Mouse (Mus musculus) heart, embryonic 16.5 days (tissue): ENCODE data around the gene Pdcd7. TPM values are rescaled to one million over a fixed set of nuclear protein-coding genes. Genes with fewer than 3 reads are reported as not detected.

Source experiments
- ATAC-seq: fragments of 200-750 bp; cut with Nextera tagmentation; replicated peaks from 2 replicates; pipeline ENCODE4 v1.8.0; 2017; ENCODE audit warnings: moderate number of reproducible peaks; ENCODE audit not compliant: insufficient read depth, low FRiP score; ENCODE audit errors: extremely low read depth
- H3K27ac ChIP-seq: fragments of 300-500 bp; sonication (generic); 2 replicates; pipeline ENCODE4 v1.5.1; 2014; ENCODE audit warnings: mild to moderate bottlenecking, low read length, control low read depth, moderate library complexity
- H3K27me3 ChIP-seq: fragments of 300-500 bp; sonication (generic); 2 replicates; pipeline ENCODE4 v1.6.1; 2014; ENCODE audit warnings: low read length, mixed read lengths; ENCODE audit not compliant: control insufficient read depth, insufficient read depth
- H3K36me3 ChIP-seq: fragments of 300-500 bp; sonication (generic); 2 replicates; pipeline ENCODE4 v1.6.1; 2014; ENCODE audit not compliant: control insufficient read depth, insufficient read depth
- H3K4me1 ChIP-seq: fragments of 300-500 bp; sonication (generic); 2 replicates; pipeline ENCODE4 v1.6.1; 2014; ENCODE audit warnings: low read length, mixed read lengths; ENCODE audit not compliant: control insufficient read depth, insufficient read depth
- H3K4me2 ChIP-seq: fragments of 300-500 bp; sonication (generic); 2 replicates; pipeline ENCODE4 v1.6.1; 2014; ENCODE audit warnings: low read depth, mild to moderate bottlenecking, control low read depth, low read length
- H3K4me3 ChIP-seq: fragments of 300-500 bp; sonication (generic); 2 replicates; pipeline ENCODE4 v1.5.1; 2014; ENCODE audit warnings: mild to moderate bottlenecking, control low read depth, low read length
- H3K9ac ChIP-seq: fragments of 300-500 bp; sonication (generic); 2 replicates; pipeline ENCODE4 v1.6.1; 2014; ENCODE audit warnings: low read length, control low read depth
- H3K9me3 ChIP-seq: fragments of 300-500 bp; sonication (generic); replicated peaks from 2 replicates; pipeline ENCODE4 v1.6.1; 2016; ENCODE audit warnings: low read length; ENCODE audit not compliant: control insufficient read depth
- WGBS: fragments of 180-500 bp; shearing (Covaris S2); extraction: QIAGEN DNeasy Blood & Tissue Kit; methylation state at CpG from one replicate; pipeline ENCODE4 v1.1.7; 2014; 5-methylcytosine and 5-hydroxymethylcytosine counted together
- polyA plus RNA-seq: library from polyadenylated mRNA; unstranded; fragments of >200 nt; fragmentation: Nextera tagmentation; extraction: Ambion mirVana; gene quantifications from 2 replicates; pipeline ENCODE4 v1.2.1, GENCODE M21; 2015

Pdcd7 gene
- polyA plus RNA-seq, result 5.3 and 5.7 TPM in 2 replicates

- Histone ChIP-seq H3K4me2 (peak within 1 kb of the TSS; percentile 74), H3K4me3 (peak within 1 kb of the TSS; percentile 93), H3K27ac (peak within 1 kb of the TSS; percentile 96), H3K27me3 (no peaks in the 10 kb centered on the region), H3K4me1 (peaks cover 13% of the 10 kb centered on the region), H3K9ac (peak within 1 kb of the TSS; percentile 95), H3K9me3 (0 out of 2 replicates have a peak, but pooled peaks cover 7% of the 10 kb centered on the region), H3K36me3 (no peaks in the 10 kb centered on the region)
- peak; percentile 93 for ATAC-seq
- under 1% methylated on average over 59 of the region's 59 CpGs for WGBS
Observed at GRCm38 (mm10) chr9:65345854-65346475, at the start of gene Pdcd7. Pdcd7 (plus strand) TSS chr9:65346104.

- ATAC-seq, result no peak
- Histone ChIP-seq H3K9me3 (no peaks in the 10 kb centered on the region), H3K4me2 (no peak overlapping the region), H3K36me3 (peaks cover 11% of the 10 kb centered on the region; the same call in 1 of the 2 replicates), H3K27ac (no peak overlapping the region), H3K9ac (no peak overlapping the region), H3K27me3 (no peaks in the 10 kb centered on the region), H3K4me3 (no peak overlapping the region), H3K4me1 (peaks cover 18% of the 10 kb centered on the region)
- WGBS, result 89% methylated on average over 2 of the region's 2 CpGs
Observed at GRCm38 (mm10) chr9:65297056-65297455, 48.8 kb upstream of the Pdcd7 start.

DNA sequence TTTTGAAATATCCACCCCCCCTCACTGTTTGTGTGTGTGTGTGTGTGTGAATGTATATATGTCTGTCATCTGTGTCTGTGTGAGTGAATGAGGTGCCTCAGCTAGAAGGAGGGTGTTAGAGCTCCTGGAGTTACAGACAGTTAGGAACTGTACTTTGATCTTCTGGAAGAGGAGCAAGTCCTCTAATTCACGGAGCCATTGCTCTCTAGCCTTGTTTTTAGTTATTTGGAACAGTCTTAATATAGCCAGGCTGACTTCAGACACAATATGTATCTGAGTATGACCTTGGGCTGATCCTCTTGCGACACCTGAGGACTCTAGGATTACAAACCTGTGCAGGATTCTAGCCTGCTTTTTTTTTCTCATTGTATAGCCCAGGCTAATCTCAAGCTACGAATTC, 47.1 kb upstream of the Pdcd7 start:
- Histone ChIP-seq H3K9ac (no peak overlapping the region; the same call in 1 of the 2 replicates), H3K4me2 (no peak overlapping the region), H3K27me3 (no peaks in the 10 kb centered on the region), H3K27ac (no peak overlapping the region), H3K4me3 (no peak overlapping the region), H3K4me1 (peaks cover 12% of the 10 kb centered on the region), H3K36me3 (peaks cover 23% of the 10 kb centered on the region), H3K9me3 (no peaks in the 10 kb centered on the region)
- 69% methylated on average over 3 of the region's 3 CpGs for WGBS
- ATAC-seq, result no peak

- H3K4me3 ChIP-seq, result no peak overlapping the region
- H3K36me3 ChIP-seq, result peaks cover 23% of the 10 kb centered on the region
- WGBS, result 93% methylated on average over 7 of the region's 7 CpGs
- ATAC-seq, result no peak
- no peak overlapping the region for H3K4me2 ChIP-seq
- H3K4me1 ChIP-seq, result peaks cover 12% of the 10 kb centered on the region
- H3K27ac ChIP-seq, result no peak overlapping the region
- H3K9ac ChIP-seq, result no peak overlapping the region
- H3K27me3 ChIP-seq, result no peaks in the 10 kb centered on the region
- no peaks in the 10 kb centered on the region for H3K9me3 ChIP-seq
Observed at GRCm38 (mm10) chr9:65299650-65300049, 46.3 kb upstream of the Pdcd7 start.

- Histone ChIP-seq H3K9ac (no peak overlapping the region), H3K4me3 (no peak overlapping the region), H3K27ac (no peak overlapping the region), H3K4me1 (0 out of 2 replicates have a peak, but pooled peaks cover 3% of the 10 kb centered on the region), H3K27me3 (no peaks in the 10 kb centered on the region), H3K36me3 (peaks cover 30% of the 10 kb centered on the region), H3K4me2 (no peak overlapping the region), H3K9me3 (no peaks in the 10 kb centered on the region)
- 81% methylated on average over 4 of the region's 4 CpGs for WGBS
- no peak for ATAC-seq
Observed at GRCm38 (mm10) chr9:65302327-65302983, 43.4 kb upstream of the Pdcd7 start.

DNA sequence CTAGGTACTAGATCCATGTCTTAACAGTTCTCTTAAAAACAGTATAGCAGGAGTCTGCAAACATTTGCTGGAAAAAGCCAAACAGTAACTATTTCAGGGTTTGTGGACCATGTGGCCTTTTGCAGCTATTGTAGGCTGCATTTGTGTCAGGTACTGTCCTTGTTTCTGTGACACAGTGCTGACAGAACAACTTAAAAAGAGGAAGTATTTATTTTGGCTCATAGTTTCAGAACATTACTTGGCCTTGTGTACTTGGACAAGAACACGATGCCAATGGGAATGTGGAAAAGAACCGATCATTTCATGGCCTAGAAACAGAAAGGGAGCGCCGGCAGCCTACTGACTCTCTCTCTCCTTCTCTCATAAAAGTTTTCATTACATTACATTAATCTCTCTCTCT, 42.3 kb upstream of the Pdcd7 start:
- Histone ChIP-seq H3K27me3 (no peaks in the 10 kb centered on the region), H3K4me1 (0 out of 2 replicates have a peak, but pooled peaks cover 3% of the 10 kb centered on the region), H3K9me3 (no peaks in the 10 kb centered on the region), H3K27ac (no peak overlapping the region), H3K4me3 (no peak overlapping the region), H3K36me3 (peaks cover 36% of the 10 kb centered on the region), H3K9ac (no peak overlapping the region), H3K4me2 (no peak overlapping the region)
- no peak for ATAC-seq
- WGBS, result 90% methylated on average over 4 of the region's 4 CpGs

- no peaks in the 10 kb centered on the region for H3K4me1 ChIP-seq
- no peaks in the 10 kb centered on the region for H3K27me3 ChIP-seq
- peaks cover 39% of the 10 kb centered on the region for H3K36me3 ChIP-seq
- H3K9me3 ChIP-seq, result no peaks in the 10 kb centered on the region
- no peak overlapping the region for H3K27ac ChIP-seq
- H3K9ac ChIP-seq, result no peak overlapping the region
- H3K4me2 ChIP-seq, result no peak overlapping the region
- WGBS, result 74% methylated on average over 4 of the region's 4 CpGs
- ATAC-seq, result no peak
- no peak overlapping the region for H3K4me3 ChIP-seq
Observed at GRCm38 (mm10) chr9:65304300-65304699, 41.6 kb upstream of the Pdcd7 start.

GRCm38 (mm10) chr9:65306672-65307071, 39.2 kb upstream of the Pdcd7 start:
- no peaks in the 10 kb centered on the region for H3K27me3 ChIP-seq
- peaks cover 34% of the 10 kb centered on the region for H3K36me3 ChIP-seq
- H3K4me3 ChIP-seq, result no peak overlapping the region
- ATAC-seq, result no peak
- H3K9ac ChIP-seq, result no peak overlapping the region
- 89% methylated on average over 2 of the region's 2 CpGs for WGBS
- H3K9me3 ChIP-seq, result no peaks in the 10 kb centered on the region
- no peak overlapping the region for H3K4me2 ChIP-seq
- no peaks in the 10 kb centered on the region for H3K4me1 ChIP-seq
- no peak overlapping the region for H3K27ac ChIP-seq

DNA sequence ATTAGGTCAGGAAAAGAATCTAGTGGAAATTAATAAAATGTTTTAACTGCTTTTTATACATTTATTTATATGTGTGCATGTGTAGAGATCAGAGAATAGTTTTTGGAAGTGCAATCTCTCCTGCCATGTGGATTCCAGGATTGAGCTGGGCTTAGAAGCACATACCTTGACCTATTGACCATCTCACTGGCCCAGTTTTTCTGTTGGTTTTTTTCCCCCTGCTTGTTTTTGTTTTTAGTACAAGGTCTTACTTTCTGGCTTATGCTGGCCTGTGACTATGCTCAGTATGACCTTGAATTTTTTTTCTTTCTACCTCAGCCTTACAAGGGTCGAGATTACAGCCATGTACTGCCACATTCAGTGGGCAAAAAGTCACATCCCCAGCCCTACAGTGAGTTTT, 37.9 kb upstream of the Pdcd7 start:
- Histone ChIP-seq H3K9ac (no peak overlapping the region), H3K4me3 (no peak overlapping the region), H3K4me2 (no peak overlapping the region), H3K9me3 (no peaks in the 10 kb centered on the region), H3K36me3 (peaks cover 38% of the 10 kb centered on the region), H3K27me3 (no peaks in the 10 kb centered on the region), H3K4me1 (no peaks in the 10 kb centered on the region), H3K27ac (no peak overlapping the region)
- 57% methylated on average over 1 of the region's 1 CpGs for WGBS
- ATAC-seq, result no peak
